Mouse (Mus musculus): ENCODE data around the gene Pax1.

DNA sequence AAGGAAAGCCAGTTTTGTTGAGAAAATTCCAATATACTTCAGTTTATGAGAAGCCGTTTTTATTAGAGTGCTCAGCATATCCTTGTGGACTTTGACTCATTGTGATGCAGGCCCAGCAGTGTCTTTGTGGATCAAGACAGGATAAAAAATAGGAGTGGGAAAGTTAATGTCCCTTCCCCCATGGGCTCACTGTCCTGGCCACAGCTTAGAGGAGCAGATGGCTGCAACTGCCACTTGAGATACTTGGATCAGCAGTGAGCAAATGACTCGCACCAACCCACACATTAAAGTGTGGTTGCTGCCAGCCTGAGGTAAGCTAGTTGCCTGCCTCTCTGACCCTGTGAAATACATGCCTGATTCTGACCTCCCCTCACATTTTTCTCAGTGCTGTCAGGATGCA lies 29.0 kb upstream of the Pax1 start:
- TF ChIP-seq CTCF (IDR thresholded peaks at IDR 0.05; ENCODE audit: low read depth, low read length) (no peak), POLR2A (IDR thresholded peaks at IDR 0.05; ENCODE audit: extremely low read depth, insufficient read depth, low read length) (no peak)

All from liver, adult 2 months (tissue).